Mouse (Mus musculus) G1E (cell line): ENCODE results near the gene Nek6. TPM values are rescaled to one million over a fixed set of nuclear protein-coding genes. Genes with fewer than 3 reads are reported as not detected.
A peak's percentile ranks its signal among the peaks of the same experiment; 100 is the strongest.

Source experiments
- ATAC-seq: 2 replicates; pipeline ENCODE4 v1.8.0; 2016; ENCODE audit warnings: mild to moderate bottlenecking; ENCODE audit not compliant: insufficient number of reproducible peaks, poor library complexity, low FRiP score, severe bottlenecking; ENCODE audit errors: extremely low read depth
- DNase-seq: peaks from one replicate; pipeline ENCODE4 v3.0.0; 2012; ENCODE audit warnings: low spot score
- H3K27me3 ChIP-seq: 2 replicates; pipeline ENCODE4 v1.6.1; 2012; ENCODE audit warnings: mild to moderate bottlenecking, low read length, inconsistent platforms; ENCODE audit not compliant: insufficient read depth
- H3K36me3 ChIP-seq: replicated peaks from 2 replicates; pipeline ENCODE3; 2012; ENCODE audit warnings: mild to moderate bottlenecking, inconsistent platforms
- H3K4me1 ChIP-seq: 2 replicates; pipeline ENCODE4 v1.6.1; 2012; ENCODE audit warnings: low read depth, low read length, inconsistent platforms, mixed read lengths; ENCODE audit not compliant: insufficient read depth
- H3K4me3 ChIP-seq: 2 replicates; pipeline ENCODE4 v1.5.1; 2012; ENCODE audit warnings: low read depth, mild to moderate bottlenecking, inconsistent platforms, low read length, moderate library complexity, mixed read lengths
- H3K9me3 ChIP-seq: replicated peaks from 2 replicates; pipeline ENCODE4 v1.6.1; 2012; ENCODE audit warnings: inconsistent platforms
- CTCF ChIP-seq: IDR thresholded peaks from 2 replicates; pipeline ENCODE4 v1.5.1; 2012; ENCODE audit warnings: low read depth, low read length, inconsistent platforms, mixed read lengths
- GATA1 ChIP-seq: IDR thresholded peaks from 2 replicates; pipeline ENCODE4 v1.6.1; 2012; ENCODE audit warnings: borderline replicate concordance, low read length, inconsistent platforms, mixed read lengths
- GATA2 ChIP-seq: IDR thresholded peaks from 2 replicates; pipeline ENCODE4 v1.6.1; 2012; ENCODE audit warnings: low read depth, low read length, inconsistent platforms, borderline replicate concordance
- POLR2AphosphoS5 ChIP-seq: IDR thresholded peaks from 2 replicates; pipeline ENCODE4 v1.6.1; 2012; ENCODE audit warnings: low read depth, low read length, inconsistent platforms; ENCODE audit not compliant: insufficient replicate concordance
- TAL1 ChIP-seq: conservative IDR thresholded peaks from 2 replicates; pipeline ENCODE4 v1.6.1; 2012; ENCODE audit warnings: low read depth, low read length, inconsistent platforms, mixed read lengths
- polyA plus RNA-seq: library from polyadenylated mRNA; stranded (reverse); fragments of >175 nt; gene quantifications from 2 replicates; pipeline ENCODE4 v1.2.3, GENCODE M21; 2012
- total RNA-seq, 2 experiments: library from RNA; stranded (forward) in 1 of 2; stranded (reverse) in 1 of 2; fragments of 200-1000 nt in 1 of 2; fragments of >200 nt in 1 of 2; fragmentation: Nextera tagmentation in 1 of 2; gene quantifications; 2 replicates each; pipeline ENCODE4 v1.2.3; 2014 to 2017

The Nek6 gene
- total and polyA plus RNA-seq, 3 experiments, result 95.8 to 180 (median 113) TPM

GRCm38 (mm10) chr2:38628801-38629200 is 117.4 kb downstream of the Nek6 start:
- no peaks in the 10 kb centered on the region for H3K9me3 ChIP-seq
- no peaks in the 10 kb centered on the region for H3K27me3 ChIP-seq
- H3K36me3 ChIP-seq, result peaks cover 97% of the 10 kb centered on the region
- TF ChIP-seq GATA2 (no peak), CTCF (no peak), POLR2AphosphoS5 (no peak), GATA1 (no peak), TAL1 (no peak)
- H3K4me3 ChIP-seq, result no peak overlapping the region
- peaks cover 3% of the 10 kb centered on the region; the same call in 1 of the 2 replicates for H3K4me1 ChIP-seq
- ATAC-seq, result no peak
- no peak for DNase-seq

- H3K36me3 ChIP-seq, result peaks cover 97% of the 10 kb centered on the region
- no peak for TF ChIP-seq POLR2AphosphoS5
- no peak for TF ChIP-seq GATA1
- TF ChIP-seq TAL1, result no peak
- no peak for TF ChIP-seq GATA2
- TF ChIP-seq CTCF, result no peak
These were observed 118.0 kb downstream of the Nek6 start for GRCm38 (mm10) chr2:38629451-38629850.

GRCm38 (mm10) chr2:38630574-38630973 is 119.1 kb downstream of the Nek6 start:
- Histone ChIP-seq H3K4me1 (no peaks in the 10 kb centered on the region; the same call in 1 of the 2 replicates), H3K9me3 (no peaks in the 10 kb centered on the region), H3K36me3 (peaks cover 97% of the 10 kb centered on the region), H3K4me3 (no peak overlapping the region), H3K27me3 (no peaks in the 10 kb centered on the region)
- TF ChIP-seq TAL1, result no peak
- no peak for TF ChIP-seq CTCF
- TF ChIP-seq POLR2AphosphoS5, result no peak
- no peak for TF ChIP-seq GATA2
- TF ChIP-seq GATA1, result no peak
- DNase-seq (no peak), ATAC-seq (no peak)

More at GRCm38 (mm10) chr2:38629451-38629850, 118.0 kb downstream of the Nek6 start:
- H3K4me3 ChIP-seq, result no peak overlapping the region
- no peaks in the 10 kb centered on the region for H3K9me3 ChIP-seq
- ATAC-seq (no peak), DNase-seq (no peak)
- H3K4me1 ChIP-seq, result peaks cover 3% of the 10 kb centered on the region; the same call in 1 of the 2 replicates
- no peaks in the 10 kb centered on the region for H3K27me3 ChIP-seq

- H3K4me1 ChIP-seq, result peaks cover 10% of the 10 kb centered on the region
- H3K4me3 ChIP-seq, result no peak overlapping the region
- TF ChIP-seq GATA2 (no peak), POLR2AphosphoS5 (no peak), CTCF (no peak), TAL1 (no peak), GATA1 (no peak)
- no peak for ATAC-seq
- no peaks in the 10 kb centered on the region for H3K27me3 ChIP-seq
- H3K9me3 ChIP-seq, result no peaks in the 10 kb centered on the region
- no peak for DNase-seq
- H3K36me3 ChIP-seq, result peaks cover 89% of the 10 kb centered on the region
These were observed 126.3 kb downstream of the Nek6 start for GRCm38 (mm10) chr2:38637716-38638267.

GRCm38 (mm10) chr2:38641761-38642160 is 130.3 kb downstream of the Nek6 start:
- Histone ChIP-seq H3K4me3 (no peak overlapping the region), H3K27me3 (no peaks in the 10 kb centered on the region), H3K36me3 (peaks cover 51% of the 10 kb centered on the region), H3K9me3 (no peaks in the 10 kb centered on the region), H3K4me1 (peaks cover 20% of the 10 kb centered on the region)
- TF ChIP-seq TAL1, result no peak
- no peak for TF ChIP-seq CTCF
- TF ChIP-seq POLR2AphosphoS5, result no peak
- no peak for ATAC-seq
- DNase-seq, result no peak

GRCm38 (mm10) chr2:38643625-38644427 is 132.4 kb downstream of the Nek6 start, which contains the start of gene Psmb7:
Gene Psmb7, minus strand, starts transcription at chr2:38644087.
- DNase-seq, result peak; percentile 77
- Histone ChIP-seq H3K4me3 (peak within 1 kb of the TSS; percentile 84), H3K4me1 (peaks cover 20% of the 10 kb centered on the region), H3K36me3 (peaks cover 33% of the 10 kb centered on the region), H3K9me3 (peaks cover 6% of the 10 kb centered on the region), H3K27me3 (peaks cover 5% of the 10 kb centered on the region)
- TF ChIP-seq GATA1 (no peak), GATA2 (no peak), CTCF (no peak), POLR2AphosphoS5 (no peak), TAL1 (no peak)
- peak; percentile 81 for ATAC-seq

Other genes with a start within 250 kb of the Nek6 start
- 64.9 and 78.7 TPM in 2 replicates for gene Dennd1a, start 224.3 kb upstream of the Nek6 start, total RNA-seq (2014; fragmentation: Nextera tagmentation)
- gene Dennd1a, start 224.3 kb upstream of the Nek6 start, total RNA-seq (2017), result 24.2 and 25.5 TPM in 2 replicates
- 71.0 and 80.8 TPM in 2 replicates for gene Dennd1a, start 224.3 kb upstream of the Nek6 start, polyA plus RNA-seq
- gene Lhx2, start 172.4 kb upstream of the Nek6 start, total RNA-seq (2014; fragmentation: Nextera tagmentation), result not detected in 2 replicates
- 0.05 and 0.06 TPM in 2 replicates for gene Lhx2, start 172.4 kb upstream of the Nek6 start, total RNA-seq (2017)
- gene Lhx2, start 172.4 kb upstream of the Nek6 start, polyA plus RNA-seq, result 0.05 and 0.08 TPM in 2 replicates
- gene Psmb7, start 132.4 kb downstream of the Nek6 start, total RNA-seq (2014; fragmentation: Nextera tagmentation), result 114 and 124 TPM in 2 replicates
- 261 and 281 TPM in 2 replicates for gene Psmb7, start 132.4 kb downstream of the Nek6 start, total RNA-seq (2017)
- gene Psmb7, start 132.4 kb downstream of the Nek6 start, polyA plus RNA-seq, result 12.3 and 15.2 TPM in 2 replicates
- not detected in 2 replicates for gene Nr5a1, start 202.9 kb downstream of the Nek6 start, total RNA-seq (2014; fragmentation: Nextera tagmentation)
- 0.11 and 0.12 TPM in 2 replicates for gene Nr5a1, start 202.9 kb downstream of the Nek6 start, total RNA-seq (2017)
- 0.03 and 0.04 TPM in 2 replicates for gene Nr5a1, start 202.9 kb downstream of the Nek6 start, polyA plus RNA-seq